Mouse (Mus musculus) left cerebral cortex, adult 9 months (tissue): ENCODE measurements around the gene Ube2ql1.

Experiments
- DNase-seq, 2 experiments: peaks; one replicate each; pipeline ENCODE4 v3.0.0; 2022; ENCODE audit warnings: low spot score in 2 of 2

Ube2ql1 gene

GRCm38 (mm10) chr13:69739759-69740135 lies at the start of gene Ube2ql1:
Ube2ql1 (minus strand) TSS chr13:69739889.
- peak; percentile 81 to 93 for DNase-seq

DNA sequence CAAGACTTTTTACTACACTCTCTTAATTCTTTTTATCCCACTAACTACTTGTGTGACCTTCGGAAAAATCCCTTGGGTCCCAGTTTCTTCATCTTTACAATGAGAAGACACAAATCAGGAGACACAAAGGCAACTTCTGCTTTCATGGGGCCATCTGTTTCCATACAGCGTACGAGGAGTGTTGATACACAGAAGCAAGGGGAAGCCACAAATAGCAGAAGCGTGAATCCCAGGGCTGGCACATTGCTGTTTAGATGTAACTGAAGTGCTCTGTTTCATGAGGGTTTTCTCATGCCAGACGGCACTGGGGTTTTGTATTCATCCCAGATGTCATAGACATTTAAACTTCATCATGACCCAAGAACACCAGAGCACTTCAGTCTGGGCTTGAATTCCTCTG lies 49.0 kb upstream of the Ube2ql1 start:
- DNase-seq, result no peak

- peak; percentile 50 to 89 for DNase-seq
Observed at GRCm38 (mm10) chr13:69778221-69778620, 38.5 kb upstream of the Ube2ql1 start.

- no peak for DNase-seq
Observed at GRCm38 (mm10) chr13:69772358-69772757, 32.7 kb upstream of the Ube2ql1 start.

GRCm38 (mm10) chr13:69770538-69771456 lies 31.1 kb upstream of the Ube2ql1 start:
- peak in 1 of 2 experiments; percentile 55 for DNase-seq

DNA sequence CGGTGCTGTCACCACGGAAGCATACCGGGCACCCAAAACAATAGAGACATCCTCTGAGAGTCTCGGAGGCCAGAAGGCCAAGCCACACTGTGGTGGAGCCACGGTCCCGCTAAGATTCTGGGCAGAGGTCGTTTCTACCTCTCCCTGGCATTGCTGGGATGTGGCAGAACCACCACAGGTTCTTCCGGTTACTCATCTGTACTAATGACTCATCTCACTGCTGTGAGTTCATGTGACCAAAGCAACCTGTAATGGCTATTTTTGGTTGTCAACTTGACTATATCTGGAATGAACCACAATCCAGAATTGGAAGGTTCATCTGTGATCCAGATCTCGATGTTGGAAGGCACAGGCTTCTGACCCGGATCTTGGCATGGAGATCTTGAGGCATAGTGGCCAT lies 28.5 kb upstream of the Ube2ql1 start:
- DNase-seq, result no peak

GRCm38 (mm10) chr13:69764646-69765045 lies 25.0 kb upstream of the Ube2ql1 start:
- DNase-seq, result no peak

DNA sequence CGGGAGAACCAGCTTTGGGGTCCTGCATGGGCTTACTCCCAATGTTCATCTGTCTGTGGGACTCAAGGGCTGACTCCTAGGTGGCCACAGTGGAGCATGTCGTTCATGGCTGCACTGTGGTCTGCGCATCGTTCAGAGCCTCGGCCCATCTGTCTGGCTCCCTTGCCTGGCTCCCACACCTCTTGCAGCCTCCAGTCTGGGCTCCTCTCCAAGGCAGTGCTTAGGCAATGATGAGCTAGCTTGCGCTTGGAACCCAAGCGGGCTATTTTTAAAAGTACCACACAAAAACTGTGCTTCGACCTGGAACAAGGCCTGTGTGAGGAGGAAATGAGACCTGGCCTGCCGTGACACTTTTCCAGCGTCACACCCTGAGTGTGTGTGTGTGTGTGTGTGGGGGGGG lies 21.7 kb upstream of the Ube2ql1 start:
- DNase-seq, result peak; percentile 68 to 89

GRCm38 (mm10) chr13:69758979-69759378 lies 19.3 kb upstream of the Ube2ql1 start:
- peak in 1 of 2 experiments; percentile 53 for DNase-seq

GRCm38 (mm10) chr13:69752875-69753274 lies 13.2 kb upstream of the Ube2ql1 start:
- DNase-seq, result no peak

GRCm38 (mm10) chr13:69751510-69751909 lies 11.8 kb upstream of the Ube2ql1 start:
- no peak for DNase-seq

- DNase-seq, result no peak
Observed at GRCm38 (mm10) chr13:69748756-69749155, 9.1 kb upstream of the Ube2ql1 start.

- DNase-seq, result peak in 1 of 2 experiments; percentile 69
Observed at GRCm38 (mm10) chr13:69740331-69741285, 919 bp upstream of the Ube2ql1 start.

DNA sequence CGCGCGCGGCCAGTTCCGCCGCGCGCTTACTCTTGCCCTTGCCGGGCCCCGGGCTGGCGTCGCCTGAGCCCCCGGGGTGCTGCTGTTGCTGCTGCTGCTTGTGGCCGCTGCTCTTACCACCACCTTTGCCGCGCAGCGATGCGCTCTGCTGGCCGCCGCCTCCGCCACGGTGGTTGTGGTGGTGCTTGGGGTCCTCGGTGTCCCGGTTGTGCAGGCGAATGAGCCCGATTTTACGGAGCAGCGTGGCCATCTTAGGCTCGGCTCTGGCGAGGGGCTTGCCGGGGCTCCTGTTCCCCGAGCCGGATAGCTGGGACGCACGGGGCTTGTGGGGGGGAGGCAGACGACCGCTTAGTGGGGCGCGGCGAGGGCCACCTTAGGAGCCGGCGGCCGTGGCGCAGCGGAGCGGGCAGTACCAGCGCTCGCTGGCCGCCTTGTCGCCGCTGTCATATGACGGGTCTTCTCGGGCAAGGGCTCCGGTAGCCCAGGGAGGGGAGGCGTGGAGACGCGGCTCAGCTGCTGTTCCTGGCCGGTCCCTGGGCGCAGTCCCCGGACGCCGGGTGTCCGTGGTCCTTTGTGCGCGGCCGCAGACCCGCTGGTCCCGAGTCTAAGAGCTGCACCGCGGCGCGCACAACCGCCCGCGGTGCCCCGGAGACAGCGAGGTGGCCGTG lies 464 bp downstream of the Ube2ql1 start:
- DNase-seq, result no peak

DNA sequence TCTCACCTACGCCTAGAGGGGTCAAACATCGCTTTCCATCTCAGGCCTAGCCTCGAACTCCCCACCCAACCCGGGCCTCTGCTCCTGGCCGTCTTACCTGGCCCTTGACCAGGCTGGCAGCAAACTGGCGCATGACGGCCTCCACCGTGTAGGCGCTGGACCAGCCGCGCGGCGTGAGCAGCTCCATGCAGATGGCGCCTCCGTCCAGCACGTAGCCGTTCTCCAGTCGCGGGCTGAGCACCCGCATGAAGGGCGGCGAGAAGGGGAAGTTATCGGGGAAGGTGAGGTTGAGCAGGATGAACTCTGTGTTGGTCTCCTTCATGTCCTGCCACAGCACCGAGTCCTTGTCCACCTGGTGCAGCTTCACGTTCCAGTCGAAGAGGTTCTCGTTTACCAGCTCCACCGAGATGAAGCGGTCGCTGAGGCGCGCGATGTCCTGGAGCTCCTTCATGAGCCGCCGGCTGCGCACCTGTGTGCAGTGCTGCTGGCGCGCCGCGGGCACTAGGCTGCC lies 1.2 kb downstream of the Ube2ql1 start:
- peak in 1 of 2 experiments; percentile 50 for DNase-seq

- no peak for DNase-seq
Observed at GRCm38 (mm10) chr13:69737444-69738185, 2.1 kb downstream of the Ube2ql1 start.

GRCm38 (mm10) chr13:69732636-69733035 lies 7.1 kb downstream of the Ube2ql1 start:
- peak in 1 of 2 experiments; percentile 56 for DNase-seq

- no peak for DNase-seq
Observed at GRCm38 (mm10) chr13:69725376-69725775, 14.3 kb downstream of the Ube2ql1 start.

DNA sequence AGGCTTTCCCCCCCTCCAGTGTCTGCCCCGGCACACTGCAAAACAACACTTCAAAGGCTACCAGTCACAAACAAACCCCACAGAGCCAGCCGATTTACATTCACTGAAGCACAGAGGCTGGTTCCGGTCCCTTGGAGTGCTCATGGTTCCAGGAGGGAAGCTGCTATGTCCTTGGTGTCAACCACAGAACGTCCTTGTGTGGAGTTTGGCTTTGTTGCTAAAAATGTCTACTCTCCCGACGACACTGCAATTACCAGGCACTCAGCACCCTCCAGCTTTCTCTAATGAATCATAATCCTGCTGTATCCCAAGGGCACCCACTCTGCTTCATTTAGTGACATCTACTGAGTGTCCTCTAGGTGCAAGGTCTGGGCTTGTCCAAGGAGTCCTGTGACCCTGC lies 18.5 kb downstream of the Ube2ql1 start:
- DNase-seq, result no peak

- no peak for DNase-seq
Observed at GRCm38 (mm10) chr13:69717860-69718598, 21.7 kb downstream of the Ube2ql1 start.
